Mouse (Mus musculus) thymus, adult 2 months (tissue): ENCODE results near the gene Rundc3a.

ENCODE experiments used
- CTCF ChIP-seq: fragments of 200-500 bp; IDR thresholded peaks from 2 replicates; pipeline ENCODE4 v1.5.1; 2012; ENCODE audit warnings: mild to moderate bottlenecking, control low read depth, low read length, moderate library complexity, borderline replicate concordance; ENCODE audit not compliant: control insufficient read depth, poor library complexity, insufficient read depth; ENCODE audit errors: extremely low read depth
- POLR2A ChIP-seq: fragments of 200-500 bp; IDR thresholded peaks from 2 replicates; pipeline ENCODE4 v1.6.1; 2012; ENCODE audit warnings: mild to moderate bottlenecking, low read length, control low read depth, moderate library complexity; ENCODE audit not compliant: control insufficient read depth, poor library complexity, insufficient read depth; ENCODE audit errors: extremely low read depth

- TF ChIP-seq POLR2A = no peak
- peak; percentile 94 for TF ChIP-seq CTCF
Measured at GRCm38 (mm10) chr11:102447497-102447896, 54.3 kb downstream of the Rundc3a start, which contains the start of gene Fam171a2.
